Mouse (Mus musculus) gastrocnemius, adult 8-10 months (tissue): ENCODE results near the gene Tmem132e. TPM values are rescaled to one million over a fixed set of nuclear protein-coding genes. Genes with fewer than 3 reads are reported as not detected.

ENCODE experiments used
- DNase-seq, 2 experiments: peaks; one replicate each; pipeline ENCODE4 v3.0.0; 2022; ENCODE audit warnings: low spot score in 2 of 2
- total RNA-seq, 4 experiments: library from RNA; stranded (reverse); gene quantifications; 2 replicates each; pipeline ENCODE4 v1.2.4; 2022

Gene Tmem132e
- not detected for total RNA-seq

DNA sequence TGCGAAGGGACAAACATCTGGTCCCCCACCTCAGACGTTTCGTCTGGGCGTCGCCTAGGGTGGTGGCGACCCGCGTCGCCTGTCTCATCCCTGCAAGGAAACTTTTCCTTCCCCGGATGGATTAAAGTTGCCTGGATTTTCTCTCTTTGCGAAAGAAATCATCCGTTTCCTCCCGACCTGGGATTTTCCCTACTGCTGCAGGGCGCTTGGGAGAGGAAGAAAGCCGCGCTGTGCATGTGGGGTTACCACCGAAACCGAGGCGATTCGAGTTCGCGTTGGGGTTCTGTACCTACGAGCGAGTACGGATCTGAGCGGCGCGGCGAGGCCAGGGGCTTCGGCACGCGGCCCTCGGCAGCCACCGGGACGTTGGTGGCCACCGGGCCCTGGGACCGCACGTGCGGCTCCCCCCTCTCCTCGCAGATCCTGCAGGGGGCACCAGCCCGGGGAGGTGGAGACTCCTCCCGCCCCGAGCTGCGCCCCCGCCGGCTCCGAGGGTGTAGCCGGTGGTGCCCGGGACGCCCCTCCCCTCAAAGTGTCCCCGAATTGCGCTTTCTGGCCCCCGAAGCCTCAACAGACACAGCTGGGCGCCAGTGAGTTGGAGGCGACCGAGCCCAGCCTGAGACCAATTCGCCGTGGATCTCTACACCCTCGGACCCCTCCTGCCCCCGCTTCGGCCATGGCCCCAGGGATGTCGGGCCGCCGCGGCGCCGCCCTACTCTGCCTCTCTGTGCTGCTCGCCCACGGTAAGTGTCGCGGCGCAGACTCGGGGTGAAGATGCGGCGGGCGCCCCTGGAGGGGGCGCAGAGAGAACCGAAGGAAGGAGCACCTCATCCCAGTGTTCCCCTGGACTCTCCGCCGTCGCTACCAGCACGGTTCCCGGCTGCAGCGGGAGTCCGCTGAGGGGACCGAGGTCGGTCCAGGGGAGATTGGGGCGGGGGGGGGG, at the start of gene Tmem132e:
TSS of gene Tmem132e (plus strand) at position 530 of the 943 bp plus-strand sequence.
- no peak for DNase-seq

- DNase-seq, result no peak
Measured at GRCm38 (mm10) chr11:82339921-82340401, 48.7 kb upstream of the Tmem132e start.

GRCm38 (mm10) chr11:82340416-82340815, 48.3 kb upstream of the Tmem132e start:
- DNase-seq, result no peak

- no peak for DNase-seq
Measured at GRCm38 (mm10) chr11:82340900-82341299, 47.8 kb upstream of the Tmem132e start.

GRCm38 (mm10) chr11:82351039-82351438, 37.7 kb upstream of the Tmem132e start:
- DNase-seq, result no peak

DNA sequence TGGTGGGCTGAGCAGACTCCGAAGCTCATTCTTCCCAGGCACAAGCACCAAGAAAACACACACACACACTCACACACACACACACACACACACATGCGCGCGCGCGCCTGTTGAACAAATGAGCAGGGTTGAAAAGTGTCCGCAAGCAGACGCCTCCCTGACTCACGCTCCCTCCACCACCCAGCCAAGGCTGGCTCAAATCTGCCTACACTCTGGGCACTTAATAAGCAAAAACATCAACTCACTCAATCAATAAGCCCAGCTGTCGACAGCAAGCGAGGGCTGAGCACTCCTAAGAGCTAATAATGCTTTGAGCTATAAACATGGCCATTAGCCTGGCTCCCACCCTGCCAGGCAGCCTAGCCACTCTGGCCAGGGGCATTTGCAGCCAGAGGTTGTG, 18.5 kb upstream of the Tmem132e start:
- no peak for DNase-seq

GRCm38 (mm10) chr11:82371577-82371976, 17.1 kb upstream of the Tmem132e start:
- no peak for DNase-seq

- DNase-seq, result no peak
Measured at GRCm38 (mm10) chr11:82380606-82381202, 8.0 kb upstream of the Tmem132e start.

DNA sequence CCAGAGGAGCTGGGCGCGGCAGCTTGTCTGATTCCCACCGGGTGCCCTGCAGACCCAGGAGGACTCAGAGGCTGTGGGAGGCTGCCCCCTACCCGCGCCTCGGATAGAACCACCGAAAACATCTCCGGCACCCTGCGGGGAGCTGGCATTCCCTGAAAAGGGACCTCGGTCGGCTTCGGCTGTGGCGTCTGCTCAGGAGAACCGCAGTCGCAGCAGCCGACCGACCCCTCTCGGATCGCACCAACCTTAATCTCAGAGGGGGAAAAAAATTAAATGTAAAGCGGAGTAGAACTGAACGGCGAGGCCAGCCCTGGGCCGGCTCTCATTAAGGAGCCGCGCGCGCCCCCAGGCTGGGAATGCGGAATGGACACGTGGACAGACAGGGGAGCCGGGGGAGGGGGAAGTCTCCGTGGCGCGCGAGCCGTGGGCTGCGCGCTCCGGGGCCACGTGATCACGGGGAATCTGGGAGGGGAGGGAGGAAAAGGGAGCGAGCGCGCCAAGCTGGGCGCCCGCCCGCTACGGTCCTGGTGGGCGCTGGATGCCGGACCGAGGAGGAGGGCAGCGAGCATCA, 1.6 kb upstream of the Tmem132e start:
- no peak for DNase-seq

DNA sequence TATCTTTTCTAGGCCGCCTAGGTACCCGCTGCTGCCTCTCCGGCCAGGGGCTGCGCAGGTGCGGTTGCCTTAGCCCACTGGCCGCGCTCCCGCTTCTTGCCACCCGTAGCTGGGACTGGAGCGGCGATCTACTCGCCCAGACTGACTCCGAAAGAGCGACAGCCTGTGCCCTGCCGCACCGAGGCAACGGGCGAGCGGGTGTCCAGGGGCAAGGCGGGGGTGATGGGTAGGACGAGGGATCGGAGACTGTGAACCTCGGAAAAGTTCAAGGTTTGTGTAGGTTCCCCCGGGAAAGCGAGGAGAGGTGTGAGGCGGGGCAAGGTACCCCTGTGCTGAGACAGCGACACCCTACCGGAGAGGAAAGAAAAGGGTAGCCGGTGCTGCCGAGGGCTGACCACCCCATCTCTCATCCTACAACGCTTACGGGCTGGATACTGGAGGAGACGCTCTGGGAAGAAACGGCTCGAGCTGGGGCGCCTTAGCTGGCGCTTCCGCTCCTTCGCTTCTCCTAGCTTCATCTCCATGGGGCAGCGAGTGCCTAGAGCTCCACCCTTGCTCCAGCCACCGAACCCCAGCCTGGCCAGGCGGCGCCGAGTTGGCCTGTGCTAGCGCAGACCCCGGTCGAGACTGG, 874 bp upstream of the Tmem132e start:
- DNase-seq, result no peak

GRCm38 (mm10) chr11:82389396-82390291, 944 bp downstream of the Tmem132e start:
- no peak for DNase-seq

DNA sequence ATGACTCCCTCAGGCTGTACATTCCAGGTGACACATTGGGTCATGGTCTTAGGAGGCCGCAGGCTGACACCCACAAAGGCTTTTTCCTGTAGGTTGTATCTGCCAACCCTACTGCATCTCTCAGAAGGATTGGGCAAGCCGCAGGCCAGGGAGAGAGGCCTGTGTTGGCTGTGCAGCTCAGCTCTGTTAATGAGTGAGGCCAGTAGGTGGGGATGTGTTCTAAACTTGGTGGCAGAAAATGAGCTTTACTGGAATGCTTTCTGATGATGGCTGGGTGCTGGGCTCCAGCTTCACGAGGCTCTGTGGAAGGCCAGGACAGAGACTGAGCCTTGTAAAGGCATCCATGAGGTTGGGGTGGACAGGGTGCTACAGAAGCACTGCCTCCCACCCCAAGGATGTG, 3.6 kb downstream of the Tmem132e start:
- no peak for DNase-seq

DNA sequence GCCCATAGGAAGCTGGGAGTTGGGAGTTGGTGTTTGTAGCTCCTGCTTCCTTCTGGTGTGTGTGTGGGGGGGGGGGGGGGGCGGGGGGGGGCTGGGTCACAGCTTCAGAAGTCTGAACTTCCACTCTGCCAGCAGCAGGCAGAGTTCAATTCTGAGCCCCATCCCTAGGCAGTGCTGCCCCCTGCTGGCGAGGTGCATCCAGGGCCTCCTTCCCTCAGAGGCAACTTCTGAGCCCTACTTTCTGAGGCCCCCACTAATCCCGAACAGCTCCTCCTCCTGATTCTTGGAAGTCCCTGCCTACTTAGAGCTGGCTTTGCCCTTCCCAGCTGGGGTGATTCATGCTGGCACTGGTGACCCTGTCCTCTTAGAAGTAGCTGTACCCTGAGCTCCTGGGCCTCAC, 10.9 kb downstream of the Tmem132e start:
- no peak for DNase-seq

DNA sequence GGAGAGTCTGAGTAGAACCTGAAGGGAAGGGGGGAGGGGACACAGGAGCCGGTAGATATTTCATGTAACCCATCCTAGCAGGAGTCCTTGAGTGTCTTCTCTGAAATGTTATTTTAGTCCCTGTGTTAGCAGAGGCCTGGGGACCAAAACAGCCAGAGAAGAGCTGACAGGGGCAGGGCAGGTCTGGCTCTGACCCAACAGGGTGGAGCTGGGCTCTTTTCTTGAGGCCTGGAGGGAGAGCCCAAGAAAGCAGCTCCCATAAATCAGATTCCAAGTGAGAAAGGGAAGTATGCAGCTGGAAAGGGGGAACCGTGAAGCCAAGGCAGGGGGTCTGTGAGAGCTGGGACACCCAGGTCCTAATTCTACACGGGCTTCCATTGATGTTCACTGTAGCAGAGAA, 16.9 kb downstream of the Tmem132e start:
- DNase-seq, result no peak

DNA sequence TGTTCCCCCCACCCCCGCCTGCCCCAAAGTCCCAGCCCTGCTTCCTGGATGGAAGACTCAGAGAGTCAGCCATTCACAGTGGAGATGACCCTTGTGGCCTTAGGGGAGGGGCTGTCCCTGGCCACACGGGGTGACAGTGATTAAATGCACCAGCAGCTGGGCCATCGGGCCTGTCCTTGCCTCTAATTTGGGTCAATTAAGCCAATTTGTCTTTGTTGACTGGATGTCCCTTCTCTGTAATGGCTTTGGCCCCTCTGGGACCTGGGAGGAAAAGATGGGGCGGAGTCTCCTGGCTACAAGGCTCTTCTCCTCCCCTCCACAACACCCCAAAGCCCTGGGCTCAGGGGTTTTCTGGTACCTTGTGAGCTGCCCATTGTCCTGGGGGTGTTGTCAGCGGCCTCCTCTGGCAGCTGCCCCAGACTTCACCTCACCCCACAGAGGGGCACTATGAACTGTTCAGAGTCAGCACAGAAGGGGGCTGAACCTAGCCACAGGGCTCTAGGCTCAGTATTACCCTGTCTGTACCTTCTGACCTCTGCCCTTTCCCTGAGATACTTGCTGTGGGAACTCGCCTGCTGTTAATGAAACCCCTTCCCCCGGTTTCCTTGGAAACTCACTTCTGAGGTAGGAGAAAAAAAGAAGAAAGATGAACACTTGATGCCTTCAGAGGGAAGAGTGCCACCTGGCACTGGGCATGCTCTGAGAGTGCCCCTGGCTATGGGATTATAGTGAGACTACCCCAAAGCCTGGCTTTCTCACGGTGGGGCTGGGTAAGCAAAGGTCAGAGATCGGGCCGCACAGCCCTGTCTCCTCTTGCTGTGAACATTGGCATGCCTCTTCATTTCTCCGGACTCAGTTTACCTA, 17.9 kb downstream of the Tmem132e start:
- no peak for DNase-seq

DNA sequence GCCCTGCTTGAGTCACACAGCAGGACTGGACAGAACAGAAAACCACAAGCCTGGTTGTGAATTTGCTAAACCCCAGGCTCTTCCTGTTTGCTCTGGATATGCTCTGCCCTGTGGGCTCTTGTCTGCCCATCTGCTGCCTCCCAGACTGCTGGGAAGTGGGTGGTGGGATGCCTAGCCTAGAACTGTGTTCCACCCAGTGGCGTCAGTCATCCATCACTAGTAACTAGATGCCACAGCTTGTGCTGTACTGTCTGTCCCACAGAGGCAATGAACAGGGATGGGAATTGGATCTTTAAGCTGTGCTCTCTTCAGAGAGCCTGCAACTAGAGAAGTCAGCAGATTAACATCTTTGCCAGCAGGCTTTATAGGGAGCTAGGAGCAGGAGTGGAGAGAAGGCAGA, 23.8 kb downstream of the Tmem132e start:
- DNase-seq, result no peak

- no peak for DNase-seq
Measured at GRCm38 (mm10) chr11:82418337-82419041, 29.8 kb downstream of the Tmem132e start.

DNA sequence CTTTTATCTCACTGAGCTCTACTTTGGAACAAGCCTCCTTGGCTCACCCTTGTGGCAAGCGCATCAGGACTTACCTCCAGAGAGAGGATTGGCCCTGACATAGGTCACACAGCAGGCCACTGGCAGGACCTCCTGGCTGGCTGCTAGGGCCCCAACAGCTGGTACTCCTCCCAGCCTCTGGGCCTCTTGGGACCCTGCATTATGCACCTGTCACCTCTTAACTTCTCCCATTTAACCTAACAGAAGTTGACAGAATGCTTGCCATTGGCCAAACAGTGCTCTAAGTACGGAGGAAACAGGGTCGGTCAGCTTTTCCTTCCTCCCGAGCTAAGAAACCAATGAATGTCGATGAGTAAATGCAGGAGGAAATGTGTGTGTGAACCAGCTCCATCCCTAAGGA, 33.2 kb downstream of the Tmem132e start:
- no peak for DNase-seq

- no peak for DNase-seq
Measured at GRCm38 (mm10) chr11:82423521-82423920, 34.8 kb downstream of the Tmem132e start.
